Mouse (Mus musculus) liver, postnatal 0 days (tissue): Measurements from ENCODE around the gene Rmnd5a.

Experiments
- CTCF ChIP-seq: sonication (generic); IDR thresholded peaks from 2 replicates; pipeline ENCODE4 v1.5.1; 2016; ENCODE audit warnings: antibody characterized with exemption, low read depth
- EP300 ChIP-seq: IDR thresholded peaks from 2 replicates; pipeline ENCODE4 v1.6.1; 2016; ENCODE audit warnings: antibody characterized with exemption, low read depth, mild to moderate bottlenecking

DNA sequence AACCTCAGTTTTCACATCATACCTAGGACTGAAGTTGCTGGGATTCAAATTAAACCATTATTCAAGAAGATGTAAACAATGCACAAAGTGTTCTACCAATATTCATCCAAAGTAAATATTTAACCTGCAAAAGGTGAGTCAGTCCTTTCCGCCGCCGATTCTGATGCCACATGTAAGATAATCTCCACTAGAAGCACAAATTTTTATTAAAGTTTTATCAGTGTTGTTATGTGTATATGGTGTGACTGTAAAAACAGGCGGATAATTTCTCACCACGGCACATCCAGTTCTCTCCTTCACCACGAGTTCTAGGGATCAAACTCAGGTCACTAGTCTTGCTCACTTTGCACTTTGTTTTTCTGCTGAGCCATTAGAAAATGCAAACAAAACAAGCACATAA, 19.6 kb downstream of the Rmnd5a start:
- TF ChIP-seq CTCF = no peak
- no peak for TF ChIP-seq EP300
